Mouse (Mus musculus) right cerebral cortex, postnatal 25 days (tissue): ENCODE data around the gene Mctp1.
A peak's percentile ranks its signal among the peaks of the same experiment; 100 is the strongest.
"Not testable (repeated sequence)": the region's sequence is repeated elsewhere in the genome, so short reads cannot be mapped to it uniquely, and the experiment has no call there.

Experiments
- DNase-seq: peaks from one replicate; pipeline ENCODE4 v3.0.0; 2022

The Mctp1 gene

DNA sequence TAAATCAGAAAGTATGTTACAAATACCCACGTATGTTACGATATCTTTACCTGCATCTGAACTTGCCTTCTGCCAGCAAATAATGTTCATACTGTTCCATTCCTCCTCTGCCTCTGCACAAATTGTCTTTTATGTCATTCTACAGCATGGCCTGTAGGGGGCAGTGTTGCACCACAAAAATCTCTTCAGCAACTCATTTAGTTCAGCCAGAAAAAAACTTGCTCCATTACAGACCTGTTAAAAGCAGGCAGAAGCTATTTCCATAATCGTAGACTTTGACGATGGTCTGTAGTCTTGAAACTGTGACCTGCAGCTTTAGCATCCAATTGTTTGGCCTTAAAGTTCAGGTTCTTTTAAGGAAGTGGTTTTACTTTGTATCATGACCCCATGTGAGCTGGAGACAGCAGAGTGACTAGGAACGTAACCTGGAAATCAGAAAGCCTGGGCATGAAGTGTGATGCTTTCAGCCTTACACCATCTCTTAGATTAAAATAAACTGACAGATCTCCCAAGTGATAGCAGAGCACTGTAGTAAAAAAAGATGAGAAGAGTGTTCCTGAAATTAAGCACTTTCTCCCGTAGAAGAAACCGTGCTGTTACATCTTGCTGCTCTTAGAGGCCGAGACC lies 460.4 kb downstream of the Mctp1 start:
- DNase-seq = peak; percentile 75

DNA sequence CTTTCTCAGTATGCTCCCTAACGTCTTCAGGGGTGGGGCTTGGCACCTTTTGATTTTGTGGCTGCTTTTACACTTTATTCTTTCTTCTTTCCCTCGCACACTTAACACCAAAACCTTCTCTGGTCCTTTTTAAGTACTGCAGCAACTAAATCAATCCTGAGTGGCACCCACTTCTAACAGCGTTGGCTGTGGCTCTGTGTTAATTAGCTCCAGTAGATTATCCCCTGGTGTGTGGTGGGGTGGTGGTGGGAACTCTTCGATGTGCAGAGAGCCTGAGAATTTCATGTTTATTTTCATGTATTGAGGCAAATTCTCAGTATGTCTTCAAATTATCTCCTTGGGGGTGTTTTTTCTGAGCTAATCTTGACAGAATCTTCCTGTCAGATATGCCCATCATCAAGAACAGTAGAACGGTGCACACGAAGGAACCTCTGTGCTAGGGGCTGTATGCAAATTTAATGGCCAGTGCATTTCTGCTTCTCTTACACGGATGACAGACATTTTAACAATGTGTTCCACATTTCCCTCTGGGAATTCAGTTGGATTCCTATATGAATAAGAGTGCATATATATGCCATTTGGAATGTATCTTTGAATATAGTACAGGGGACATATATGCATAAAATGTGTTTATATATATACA lies 466.2 kb downstream of the Mctp1 start:
- no peak for DNase-seq

DNA sequence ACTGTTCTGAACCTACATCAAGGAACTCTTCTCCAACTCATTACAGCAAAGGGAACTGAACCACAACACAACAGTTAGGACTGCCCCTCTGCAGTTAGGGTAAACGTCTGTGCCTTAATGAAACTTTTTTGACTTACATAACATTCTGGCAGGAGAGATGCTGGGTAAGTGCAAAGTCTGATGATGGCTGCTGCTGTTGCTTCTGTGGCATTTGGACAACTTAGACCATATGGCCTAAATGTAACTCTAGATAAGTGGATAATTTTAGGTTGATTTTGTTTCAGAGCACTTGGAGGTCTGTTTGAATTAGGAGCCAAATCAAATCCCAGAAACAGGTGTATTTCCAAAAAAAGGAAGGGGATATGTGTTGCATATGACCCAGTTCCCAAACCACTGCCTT lies 470.0 kb downstream of the Mctp1 start:
- no peak for DNase-seq

DNA sequence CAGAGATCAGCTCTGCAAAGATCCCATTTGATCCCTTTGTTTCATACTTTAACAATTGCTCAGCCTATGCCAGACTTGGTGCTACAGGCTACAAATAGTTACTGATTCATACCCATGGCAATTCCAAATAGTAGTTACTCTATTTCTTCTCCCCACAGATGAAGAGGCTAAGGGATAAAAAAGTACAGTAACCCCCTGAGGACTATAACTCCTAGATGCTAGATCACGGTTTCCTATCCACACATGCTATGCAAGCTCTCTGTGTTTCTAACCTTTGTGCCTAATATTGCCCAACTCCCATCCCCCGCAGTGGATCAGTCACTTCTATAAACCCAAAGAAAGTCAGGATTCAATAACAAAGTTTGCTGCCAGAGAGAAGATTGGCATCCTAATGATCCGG lies 470.7 kb downstream of the Mctp1 start:
- no peak for DNase-seq

DNA sequence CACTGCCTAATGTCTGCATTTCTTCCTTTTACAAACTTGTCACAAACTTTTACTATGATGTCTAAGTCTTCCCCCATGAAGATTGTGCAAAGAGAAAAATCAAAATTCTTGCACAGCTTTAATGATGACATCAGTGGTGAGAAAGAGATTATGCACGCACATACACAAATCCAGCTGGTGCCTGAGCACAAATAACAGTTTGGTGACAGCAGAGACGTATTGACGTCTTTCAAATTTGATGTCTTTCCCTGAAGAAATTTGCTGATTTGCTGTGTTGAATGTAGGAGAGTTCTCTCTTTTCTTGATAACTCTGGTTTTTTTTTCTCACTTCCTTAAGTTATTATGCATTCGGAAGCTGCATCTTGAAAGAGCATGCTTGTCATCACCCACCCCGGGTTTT lies 472.7 kb downstream of the Mctp1 start:
- no peak for DNase-seq

DNA sequence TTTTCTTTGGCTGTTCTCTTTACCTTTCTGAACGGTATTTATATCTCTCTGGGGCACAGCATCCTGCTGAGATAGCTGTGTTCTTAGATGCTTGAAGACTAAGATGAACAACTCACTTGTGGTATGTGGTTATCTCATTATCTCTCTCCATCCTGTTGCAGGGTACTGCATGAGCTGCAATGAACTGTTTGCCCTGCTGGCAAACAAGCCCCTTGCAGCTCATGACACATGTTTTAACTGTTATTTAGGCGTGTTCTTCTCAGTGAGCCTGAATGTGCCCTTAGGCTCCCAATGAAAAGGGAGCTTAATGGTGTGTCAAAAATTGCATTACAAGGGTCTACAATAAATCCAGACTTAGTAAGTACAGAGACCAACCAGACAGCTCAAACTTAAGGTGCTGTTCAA lies 473.7 kb downstream of the Mctp1 start:
- no peak for DNase-seq

DNA sequence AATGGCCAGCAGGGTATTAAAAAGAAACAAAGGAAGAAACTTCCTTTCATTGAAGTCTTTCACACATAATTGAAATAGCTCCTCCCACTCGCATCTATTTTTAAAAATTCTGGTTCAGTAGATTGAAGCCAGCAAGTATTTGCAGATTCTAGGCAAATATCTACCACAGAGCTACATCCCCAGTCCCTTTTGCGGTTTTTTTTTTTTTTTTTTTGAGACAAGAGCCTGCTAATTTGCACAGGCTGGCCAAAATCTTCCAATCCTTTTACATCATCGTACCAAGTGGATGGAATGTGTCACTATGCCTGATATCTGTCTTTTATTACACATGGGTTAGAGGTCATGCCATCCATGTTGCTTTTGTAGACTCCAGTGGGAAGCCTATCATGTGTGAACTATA lies 486.0 kb downstream of the Mctp1 start:
- no peak for DNase-seq

DNA sequence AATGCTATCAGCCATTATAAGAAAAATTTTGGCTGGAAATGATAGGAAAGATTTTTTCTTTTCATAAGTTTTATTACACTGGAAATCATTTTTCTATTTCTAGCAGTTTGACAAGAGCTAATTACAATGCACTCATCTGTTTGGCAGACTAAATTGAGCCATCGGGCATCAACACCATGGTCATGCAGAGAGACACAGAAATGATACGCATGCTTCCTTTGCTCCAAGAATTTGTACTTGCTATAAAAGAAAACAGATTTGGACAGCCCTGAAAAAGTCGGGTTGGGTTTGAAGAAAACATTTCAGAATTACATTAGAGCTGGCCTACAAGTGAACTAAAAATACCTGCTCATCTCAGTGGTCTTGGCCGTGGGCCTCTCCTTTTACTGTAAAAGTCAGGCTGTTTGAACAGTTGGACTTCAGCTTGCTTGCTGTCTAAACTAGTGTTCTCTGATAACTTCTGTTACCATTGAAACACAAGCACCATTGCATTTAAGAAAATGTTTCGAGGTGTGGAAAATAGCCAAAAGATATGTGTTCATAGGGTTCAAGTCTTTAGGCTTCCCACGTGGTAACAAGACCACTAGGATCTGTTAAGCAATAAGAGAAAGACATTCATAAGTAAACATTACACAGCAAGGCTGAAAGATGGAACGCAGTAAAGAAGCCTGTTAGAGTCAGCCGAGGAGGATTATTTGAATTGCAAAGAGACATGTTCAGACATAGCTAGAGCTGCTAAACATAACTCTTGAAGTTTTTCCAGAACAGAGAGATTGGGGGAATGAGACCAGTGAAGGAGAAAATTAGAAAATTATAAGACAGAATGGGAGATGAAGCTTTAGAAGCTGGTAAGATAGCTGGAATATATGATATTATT lies 493.8 kb downstream of the Mctp1 start:
- DNase-seq = no peak

DNA sequence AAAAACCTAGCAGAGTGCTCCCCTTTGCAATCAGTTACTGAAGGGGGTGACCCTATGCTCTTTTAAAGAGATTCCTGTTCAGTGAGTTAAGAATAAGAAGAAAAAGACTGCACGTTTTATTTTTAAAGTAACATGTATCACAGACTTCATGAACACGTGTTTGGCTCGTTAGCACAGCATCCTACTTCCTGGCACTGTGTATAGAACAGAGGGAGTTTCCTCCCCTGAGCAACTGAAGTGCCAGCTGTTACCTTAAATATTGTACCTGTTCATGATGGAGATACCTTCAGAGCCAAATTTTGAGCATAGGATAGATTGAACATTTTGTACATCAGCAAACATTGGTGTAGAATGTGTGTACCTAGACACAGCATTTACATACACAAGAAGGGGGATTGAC lies 494.7 kb downstream of the Mctp1 start:
- no peak for DNase-seq

DNA sequence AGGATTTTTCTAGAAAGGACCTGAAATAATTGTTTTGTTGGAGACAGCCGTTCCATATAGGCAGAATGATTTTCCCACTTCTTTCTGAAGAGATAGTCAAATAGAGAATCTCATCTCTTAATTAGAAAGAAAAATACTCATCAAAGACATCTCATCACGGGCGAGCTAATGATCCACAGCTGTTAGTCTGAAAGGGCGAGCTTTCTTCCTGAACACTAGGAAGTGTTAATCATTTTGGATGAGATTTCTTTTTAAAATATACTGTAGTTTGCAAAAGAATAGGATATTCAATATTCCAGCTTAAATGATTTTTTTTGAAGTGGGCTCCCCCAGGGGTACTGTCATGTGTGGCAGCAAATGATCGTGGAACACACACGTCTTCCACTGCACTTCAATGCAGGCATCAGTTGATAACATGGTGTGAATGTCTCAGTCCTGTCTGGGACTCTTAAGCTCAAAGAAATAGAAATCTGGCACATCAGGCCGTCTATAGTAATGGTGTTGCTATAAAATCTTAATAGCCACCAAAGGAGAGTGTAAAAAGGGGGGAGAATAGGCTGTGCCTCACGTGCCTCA lies 500.3 kb downstream of the Mctp1 start:
- DNase-seq = no peak

DNA sequence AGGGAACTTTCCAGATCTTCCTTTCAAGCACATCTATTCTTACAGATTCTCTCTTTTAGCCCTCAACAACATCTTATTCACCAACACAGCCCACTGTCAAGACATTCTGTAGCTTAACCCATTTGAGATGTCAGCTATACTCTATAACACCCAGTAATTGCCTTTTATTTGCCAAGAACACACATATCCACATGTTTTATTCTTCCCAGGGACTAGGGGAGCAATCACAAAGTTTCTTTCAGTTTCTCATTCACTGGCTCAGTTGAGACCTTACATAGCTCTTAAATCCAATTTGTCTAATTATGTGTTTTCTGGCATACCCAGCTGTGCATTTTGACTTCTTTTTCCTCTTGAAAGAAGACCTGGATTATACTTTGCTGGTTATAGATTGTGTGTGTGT lies 508.7 kb downstream of the Mctp1 start:
- DNase-seq = no peak

DNA sequence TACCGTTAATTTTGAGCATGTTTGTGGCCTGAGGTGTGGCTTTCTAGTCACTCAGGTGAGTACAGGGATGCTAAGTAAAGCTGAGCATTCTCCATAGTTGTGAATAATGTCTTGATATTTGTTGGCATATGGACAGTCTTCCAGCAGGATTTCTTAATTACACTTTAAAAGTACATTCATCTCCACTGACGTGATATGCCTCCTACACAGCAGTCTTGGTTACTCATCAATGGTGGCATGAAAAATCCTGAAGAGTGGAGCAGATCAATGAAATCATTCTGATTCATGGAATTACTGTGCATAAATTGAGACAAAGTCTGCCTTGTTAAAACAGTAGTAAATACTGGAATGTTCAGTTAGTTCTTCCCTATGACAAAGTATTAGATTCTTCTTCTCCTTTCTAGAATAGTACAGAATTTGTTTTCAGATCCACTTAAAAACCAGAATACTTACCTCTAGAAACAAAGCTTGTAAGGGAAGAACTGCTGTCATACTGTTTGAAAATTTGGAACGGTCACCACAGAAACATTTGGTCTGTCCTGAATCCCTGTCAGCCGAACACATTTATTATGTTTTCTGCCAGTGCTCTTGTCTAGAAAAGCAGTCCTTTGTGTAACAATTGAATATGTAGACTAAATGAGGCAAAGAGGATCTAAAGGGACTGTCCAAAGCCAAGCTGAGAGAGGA lies 511.6 kb downstream of the Mctp1 start:
- DNase-seq = no peak

DNA sequence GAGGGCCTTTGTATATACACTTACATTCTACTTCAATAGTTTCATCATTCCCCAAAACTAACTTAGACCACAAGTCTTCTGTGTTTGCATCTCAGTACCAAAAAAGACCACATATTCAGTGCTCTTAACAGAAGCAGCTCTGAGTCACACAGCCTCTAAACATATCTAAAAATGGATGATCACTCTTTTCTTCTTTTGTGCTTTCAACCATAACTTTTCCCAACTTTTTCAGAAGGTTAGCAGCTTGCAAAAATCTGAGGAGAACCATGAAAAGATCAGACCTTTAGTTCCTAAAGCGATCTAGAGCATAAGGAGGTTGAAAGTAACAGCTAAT lies 512.1 kb downstream of the Mctp1 start:
- no peak for DNase-seq

DNA sequence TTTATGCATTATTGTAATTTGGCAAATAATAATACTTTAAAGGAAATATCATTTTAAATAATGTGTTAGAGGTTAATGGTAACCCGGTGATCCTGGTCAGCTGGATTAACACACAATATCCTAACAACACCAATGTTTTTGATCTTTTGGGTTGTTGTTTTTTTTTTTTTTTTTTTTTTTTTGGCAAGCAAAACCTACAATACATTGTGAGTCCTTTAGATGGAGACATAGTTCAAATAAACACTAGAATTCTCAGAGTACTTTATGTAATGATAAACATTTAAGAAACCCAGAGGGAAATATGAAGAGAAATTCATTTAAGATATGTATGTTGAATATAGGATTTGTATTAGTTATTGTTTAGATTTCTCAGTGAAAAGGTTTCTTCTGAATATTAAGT lies 534.0 kb downstream of the Mctp1 start:
- no peak for DNase-seq

DNA sequence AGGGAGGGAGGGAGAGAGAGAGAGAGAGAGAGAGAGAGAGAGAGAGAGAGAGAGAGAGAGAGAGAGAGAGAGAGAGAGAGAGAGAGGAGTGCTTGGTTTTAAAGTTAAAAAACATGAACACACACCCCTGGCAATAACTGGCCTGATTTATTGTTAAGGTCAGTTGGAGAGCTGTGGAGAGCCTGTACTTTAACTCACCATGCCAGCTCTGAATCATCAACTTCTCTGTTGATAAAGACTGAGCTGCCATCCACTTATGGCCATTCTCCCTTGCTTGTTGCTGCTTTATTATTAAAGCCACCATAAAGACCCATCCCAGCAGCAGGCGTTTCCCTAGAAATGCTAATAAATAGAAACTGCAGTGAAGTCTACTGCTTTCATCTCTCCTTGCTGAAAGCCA lies 542.5 kb downstream of the Mctp1 start:
- no peak for DNase-seq

DNA sequence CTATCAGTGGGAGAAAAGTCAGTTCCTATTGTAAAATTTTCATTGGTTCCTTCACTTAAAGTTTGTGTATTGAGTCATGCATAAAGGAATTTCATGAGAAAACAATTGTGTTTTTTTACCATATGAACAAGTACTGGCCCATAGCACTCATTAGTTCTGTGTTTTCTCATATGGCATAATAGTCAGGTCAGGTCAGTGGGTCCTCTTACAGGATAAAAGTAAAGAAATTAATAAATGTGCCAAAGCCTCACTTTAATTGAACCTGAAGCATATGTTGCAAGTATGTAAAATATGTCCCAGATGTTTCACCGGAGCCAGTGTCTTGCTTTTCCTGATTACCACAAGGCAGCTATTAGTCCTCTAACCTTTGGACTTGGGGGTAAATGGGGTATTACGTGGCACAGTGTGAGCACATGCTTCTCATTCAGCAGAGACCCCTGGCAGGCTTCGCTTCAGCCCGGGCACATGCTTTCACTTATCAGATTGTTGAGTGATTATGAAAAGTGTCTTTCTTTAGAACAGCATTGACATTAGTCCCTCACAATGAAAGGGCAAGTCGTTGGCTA lies 543.6 kb downstream of the Mctp1 start:
- DNase-seq = no peak

DNA sequence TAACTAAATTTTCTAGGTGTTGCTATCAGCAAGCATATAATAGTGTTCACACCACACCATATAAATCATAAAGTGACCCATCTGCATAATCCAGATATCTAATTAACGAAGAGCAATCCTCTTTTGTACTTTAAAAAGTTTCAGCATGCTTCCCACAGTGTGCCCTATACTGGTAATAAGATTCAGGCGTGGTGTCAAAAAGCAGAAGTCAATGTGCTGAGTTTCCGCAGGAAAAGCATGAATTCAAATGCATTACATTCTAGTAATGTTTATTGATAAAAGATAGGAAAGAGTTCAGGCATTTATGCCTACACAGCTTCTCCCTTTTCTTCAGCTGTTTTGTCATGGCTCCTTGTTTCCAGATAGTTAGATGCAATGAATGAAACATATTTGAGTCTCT lies 544.8 kb downstream of the Mctp1 start:
- DNase-seq = no peak

DNA sequence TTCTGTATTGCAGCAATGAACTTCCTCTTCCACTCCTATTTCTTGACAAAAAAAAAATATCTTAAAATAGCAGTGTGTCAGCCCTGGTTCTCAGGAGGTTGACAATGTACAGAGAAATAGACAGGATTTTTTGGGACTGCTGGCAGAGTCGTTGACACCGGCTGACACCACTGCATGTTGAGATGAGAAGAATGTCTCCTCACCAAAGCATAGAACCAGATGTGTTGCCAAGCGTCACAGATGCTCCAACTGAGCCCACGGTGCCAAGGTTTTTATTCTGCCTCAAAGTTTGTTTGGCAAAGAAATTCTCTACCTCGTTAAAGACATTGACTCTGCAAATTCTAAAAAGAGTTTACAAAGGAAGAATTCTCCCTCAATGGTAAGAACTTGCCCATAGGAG lies 548.6 kb downstream of the Mctp1 start:
- no peak for DNase-seq

DNA sequence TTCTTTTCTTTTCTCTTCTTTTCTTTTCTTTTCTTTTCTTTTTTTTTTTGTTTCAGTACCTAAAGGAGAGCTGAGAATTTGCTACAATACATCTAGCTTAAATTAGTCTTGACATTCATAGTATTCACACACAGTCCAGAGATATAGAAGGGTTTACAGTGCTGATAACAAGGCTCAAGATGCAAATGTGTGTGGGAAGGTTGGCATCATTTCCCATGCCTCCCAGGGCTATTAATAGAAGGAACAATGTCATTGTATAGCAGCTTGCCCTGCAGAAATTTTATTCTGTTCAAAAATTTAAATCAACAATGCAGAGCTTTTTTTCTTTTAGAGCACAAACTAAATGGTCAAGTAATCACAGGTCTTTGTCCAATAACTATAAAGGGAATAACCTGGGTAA lies 564.9 kb downstream of the Mctp1 start:
- no peak for DNase-seq

DNA sequence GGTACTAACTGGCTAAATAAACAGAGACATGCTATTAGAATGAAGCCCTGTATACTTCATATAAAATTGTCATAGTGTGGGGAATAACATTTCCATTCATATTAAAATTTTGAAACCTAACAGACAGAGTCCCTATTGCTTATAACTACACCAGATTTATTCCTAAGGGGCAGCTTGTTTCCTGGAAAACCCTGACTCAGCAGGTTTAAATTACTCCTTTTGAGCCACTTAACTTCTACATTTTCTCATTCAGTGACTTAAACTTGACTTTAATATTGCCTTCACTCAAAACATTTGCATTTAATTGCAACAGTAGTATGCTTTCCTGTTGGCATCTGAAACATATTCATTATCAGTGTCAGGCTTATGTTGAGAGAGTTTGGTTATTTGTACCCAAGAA lies 583.3 kb downstream of the Mctp1 start:
- no peak for DNase-seq

DNA sequence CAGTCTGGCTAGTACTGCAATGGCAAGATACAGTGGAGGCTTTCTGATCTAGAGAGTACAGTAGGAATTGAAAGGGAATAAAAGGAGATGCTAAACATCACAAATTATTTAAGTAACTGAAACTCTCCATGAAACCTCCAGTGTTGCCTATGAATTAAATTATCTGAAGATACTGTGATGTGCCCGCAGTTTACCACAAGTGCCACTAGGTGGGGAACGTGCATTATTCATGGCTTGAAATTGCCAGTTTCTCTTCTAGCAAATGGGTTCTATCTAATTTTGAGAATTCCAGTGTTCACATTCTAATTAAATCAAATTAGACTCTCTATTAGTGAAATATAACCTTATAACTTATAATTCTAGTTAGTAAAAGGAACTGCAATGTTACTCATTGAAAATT lies 585.1 kb downstream of the Mctp1 start:
- DNase-seq = peak; percentile 48

DNA sequence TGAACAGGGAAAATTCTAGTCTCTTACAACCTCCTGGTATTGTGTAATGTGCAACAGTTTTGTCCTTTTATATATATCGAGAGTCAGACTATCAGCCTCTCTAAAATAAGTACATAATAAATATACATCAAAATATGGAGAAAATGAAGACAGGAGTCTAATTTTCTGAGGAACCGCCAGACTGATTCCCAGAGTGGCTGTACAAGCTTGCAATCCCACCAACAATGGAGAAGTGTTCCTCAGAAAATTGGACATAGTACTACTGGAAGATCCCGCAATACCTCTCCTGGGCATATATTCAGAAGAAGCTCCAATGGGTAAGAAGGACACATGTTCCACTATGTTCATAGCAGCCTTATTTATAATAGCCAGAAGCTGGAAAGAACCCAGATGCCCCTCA lies 586.7 kb downstream of the Mctp1 start:
- DNase-seq = not testable (repeated sequence)

DNA sequence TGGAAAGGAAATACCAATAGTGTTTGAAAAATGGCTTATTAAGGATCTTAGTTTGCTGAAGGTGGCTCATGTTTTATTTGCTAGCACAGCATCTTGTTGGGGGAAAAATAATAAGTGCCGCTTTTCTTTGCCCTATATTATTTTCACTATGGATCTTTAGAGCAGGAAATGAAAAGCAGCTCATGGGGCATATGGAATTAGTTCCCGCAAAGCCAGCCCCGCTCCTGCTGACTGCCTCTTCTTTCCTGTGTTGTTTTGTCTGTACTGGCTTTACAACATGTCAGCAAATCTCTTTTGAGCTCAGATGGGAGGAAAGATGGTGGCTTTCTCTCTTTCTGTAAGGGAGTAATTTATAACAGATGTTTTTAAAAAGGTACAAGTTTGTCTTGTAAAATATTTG lies 618.3 kb downstream of the Mctp1 start:
- no peak for DNase-seq
